Mouse (Mus musculus) spleen, postnatal 0 days (tissue): ENCODE data around the gene Prkcsh. TPM values are rescaled to one million over a fixed set of nuclear protein-coding genes. Genes with fewer than 3 reads are reported as not detected.

Experiments used
- polyA plus RNA-seq: library from polyadenylated mRNA; unstranded; fragments of >200 nt; fragmentation: Nextera tagmentation; extraction: Ambion mirVana; gene quantifications from 2 replicates; pipeline ENCODE4 v1.2.1, GENCODE M21; 2015

Prkcsh gene
- polyA plus RNA-seq = 34.2 and 36.2 TPM in 2 replicates

DNA sequence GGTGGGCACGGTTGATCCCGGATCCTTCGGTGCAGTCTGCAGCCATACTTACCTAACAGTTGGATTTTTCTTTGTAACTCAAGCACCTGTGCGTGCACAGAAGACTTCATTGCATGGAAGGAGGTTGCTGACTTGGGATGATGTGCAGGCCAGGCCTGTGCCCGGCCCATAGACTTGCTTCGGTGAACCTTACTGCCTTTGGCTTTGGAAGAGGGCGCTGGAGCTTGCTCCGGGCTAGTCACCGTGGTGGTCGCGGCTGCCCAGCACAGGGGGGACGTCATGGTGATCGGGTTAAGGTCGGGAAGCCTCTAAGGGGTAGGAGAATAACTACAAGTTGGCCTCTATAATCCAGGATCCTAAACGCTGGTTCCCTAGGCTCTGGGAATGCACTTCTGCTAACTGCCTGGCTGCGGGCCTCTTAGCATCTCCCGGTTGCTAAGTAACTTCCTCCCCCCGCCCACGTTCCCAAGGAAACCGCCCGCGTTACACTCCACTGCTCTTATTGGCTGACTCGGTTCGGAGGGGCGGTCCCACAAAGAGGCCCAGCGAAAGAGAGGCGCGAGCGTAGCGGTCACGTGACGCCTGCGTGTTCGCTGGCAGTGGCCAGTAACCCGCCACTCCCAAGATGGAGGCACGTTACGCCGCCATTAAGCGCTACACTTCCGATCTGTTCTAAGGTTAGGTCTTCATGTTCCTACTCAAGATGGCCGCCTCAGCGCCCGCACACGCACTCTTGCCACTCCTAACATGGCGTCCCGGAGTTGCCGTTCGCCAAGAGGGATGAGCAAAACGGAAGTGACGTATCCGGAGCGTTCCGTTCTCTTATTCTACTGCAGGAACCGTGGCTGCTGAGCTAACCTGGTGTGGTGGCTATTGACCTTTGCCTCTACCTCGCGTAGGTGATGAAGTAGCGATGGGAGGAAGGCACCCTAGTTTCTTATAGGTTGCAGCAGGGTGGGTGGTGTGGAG lies at the start of gene Prkcsh, which contains the start of gene Ccdc151:
Gene Prkcsh (plus strand): TSS at position 613 of the 969 bp plus-strand sequence.
Gene Ccdc151 (minus strand): TSS at position 441 of the 969 bp plus-strand sequence.

DNA sequence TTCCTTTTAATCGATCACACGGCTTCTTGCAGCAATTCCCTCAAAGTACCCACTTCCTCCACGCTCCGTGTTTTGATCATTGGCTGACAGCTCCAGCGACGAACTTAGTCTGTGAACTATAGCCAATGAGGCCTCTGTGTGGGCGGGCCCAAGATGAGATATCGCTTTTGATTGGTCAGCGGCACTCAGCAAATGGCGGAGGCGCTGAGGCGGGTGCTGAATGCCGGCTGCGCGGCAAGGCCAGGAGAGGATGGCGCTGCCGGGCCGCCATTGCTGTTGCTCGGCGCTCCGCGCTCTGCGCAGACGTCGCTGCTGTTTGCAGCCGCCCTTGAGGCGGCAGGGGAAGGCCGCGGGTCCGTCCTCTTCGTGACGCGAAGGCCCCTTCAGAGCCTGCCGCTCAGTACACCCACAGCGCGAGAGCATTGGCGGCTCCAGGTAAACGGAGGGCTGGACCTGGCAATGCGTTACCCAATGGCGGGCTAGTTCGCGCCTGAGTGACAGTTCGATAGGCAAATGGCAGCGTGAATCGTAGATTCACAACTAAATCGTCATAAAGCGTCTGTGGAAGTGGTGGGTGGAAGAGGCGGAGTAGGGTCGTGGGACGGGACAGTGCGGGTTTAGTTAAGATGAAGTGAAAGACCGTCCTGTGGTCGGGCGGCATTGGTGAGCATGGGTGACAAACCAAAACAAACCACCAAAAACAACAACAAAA lies 46.9 kb upstream of the Prkcsh start, which contains the start of gene Swsap1:
Gene Swsap1 (plus strand): TSS at position 186 of the 712 bp plus-strand sequence.

DNA sequence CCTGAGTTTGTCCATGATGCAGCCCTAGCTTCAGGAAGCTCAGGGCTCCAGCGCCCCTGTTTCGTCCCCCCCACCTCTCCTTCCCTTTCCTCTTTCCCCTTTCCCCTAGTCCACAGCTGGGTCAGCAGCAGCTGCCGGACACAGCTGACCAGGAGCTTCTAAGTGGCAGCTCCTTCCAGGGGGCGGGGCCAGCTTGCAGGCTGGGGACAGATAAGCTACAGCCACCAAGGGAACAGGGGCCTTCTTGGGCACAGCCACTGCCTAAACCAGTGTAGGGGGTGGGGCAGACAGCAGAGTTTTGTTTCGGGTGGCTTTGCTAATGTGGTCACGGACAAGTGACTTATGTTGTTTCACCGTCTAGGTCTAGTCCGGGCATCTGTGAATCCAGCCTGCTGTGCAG lies 39.2 kb upstream of the Prkcsh start, which contains the start of gene Epor:
Gene Epor (minus strand): TSS at position 90 of the 400 bp plus-strand sequence.

DNA sequence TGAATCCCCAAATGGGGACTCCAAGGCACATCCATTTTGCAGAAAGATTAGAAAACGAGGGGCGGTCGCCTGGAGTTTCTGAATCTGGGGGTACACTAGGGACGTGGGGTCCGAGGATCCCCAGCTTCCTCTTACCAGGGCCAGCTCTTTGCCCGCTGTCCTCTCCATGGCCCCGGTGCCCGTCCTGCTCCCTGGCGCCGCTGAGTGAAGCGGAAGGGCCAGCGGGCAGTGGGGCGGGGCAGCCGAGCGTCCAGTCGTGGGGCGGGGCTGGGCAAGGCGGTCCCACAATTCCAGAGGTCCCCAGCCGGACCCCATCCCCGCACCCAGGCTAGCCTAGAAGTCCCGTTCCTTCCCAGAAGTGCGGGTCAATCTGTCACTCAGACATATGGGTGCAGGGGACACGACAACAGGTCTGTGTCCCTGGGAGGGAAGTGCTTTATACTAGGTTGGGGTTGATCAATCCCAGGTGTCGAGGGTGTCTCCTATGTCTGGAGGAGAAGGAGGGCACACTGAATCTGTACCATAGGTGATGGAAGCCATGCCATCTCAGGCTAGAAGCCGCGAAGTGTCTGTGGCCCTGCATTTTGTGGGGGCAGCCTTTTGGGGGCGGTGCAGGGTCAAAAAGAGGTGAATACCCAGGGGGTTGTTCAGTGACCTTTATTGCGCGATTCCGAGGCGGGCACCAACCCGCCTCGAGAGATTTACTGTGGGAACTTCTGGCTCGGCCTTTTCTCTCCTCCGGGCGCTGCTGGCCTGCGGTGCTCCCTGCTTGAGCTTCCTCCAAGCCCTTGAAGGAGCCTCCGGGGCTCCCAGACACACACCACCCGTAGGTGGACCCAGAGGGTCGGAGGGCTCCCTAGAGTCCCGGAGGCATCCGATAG lies 13.1 kb upstream of the Prkcsh start, which contains the start of gene Rgl3:
Gene Rgl3 (minus strand): TSS at position 217 of the 881 bp plus-strand sequence.

DNA sequence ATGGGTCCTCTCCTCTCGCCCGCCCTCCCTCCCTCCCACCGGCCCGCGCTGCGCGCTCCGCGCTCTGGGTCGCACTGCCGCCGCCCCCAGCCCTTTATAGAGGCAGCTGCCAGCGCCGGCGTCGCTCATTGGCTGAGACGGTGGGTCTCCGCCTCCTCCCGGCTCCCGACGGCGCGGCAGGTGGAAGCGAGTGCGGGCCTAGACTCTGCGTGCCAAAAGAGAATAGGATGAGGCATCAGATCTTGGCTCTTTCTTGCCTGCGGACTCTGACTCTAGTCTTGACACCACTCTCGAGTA lies 49.3 kb downstream of the Prkcsh start, which contains the start of gene Elavl3:
Gene Elavl3 (minus strand): TSS at position 66 of the 297 bp plus-strand sequence.

Other genes starting within 250 kb of the Prkcsh start
- gene Spc24, start 242.5 kb upstream of the Prkcsh start, polyA plus RNA-seq = 108 and 118 TPM in 2 replicates
- 4.1 and 4.5 TPM in 2 replicates for gene Kank2, start 204.1 kb upstream of the Prkcsh start, polyA plus RNA-seq
- gene Angptl8, start 167.3 kb upstream of the Prkcsh start, polyA plus RNA-seq = 0.61 and 0.66 TPM in 2 replicates
- 9.2 and 13.3 TPM in 2 replicates for gene Dock6, start 150.2 kb upstream of the Prkcsh start, polyA plus RNA-seq
- 11.6 and 16.2 TPM in 2 replicates for gene Rab3d, start 84.6 kb upstream of the Prkcsh start, polyA plus RNA-seq
- 0.63 and 0.84 TPM in 2 replicates for gene Ccdc159, start 75.3 kb upstream of the Prkcsh start, polyA plus RNA-seq
- gene Tmem205, start 75.2 kb upstream of the Prkcsh start, polyA plus RNA-seq = 16.7 and 22.4 TPM in 2 replicates
- 1.1 and 1.4 TPM in 2 replicates for gene Plppr2, start 65.8 kb upstream of the Prkcsh start, polyA plus RNA-seq
- 2.3 and 2.8 TPM in 2 replicates for gene Swsap1, start 47.1 kb upstream of the Prkcsh start, polyA plus RNA-seq
- gene Epor, start 39.3 kb upstream of the Prkcsh start, polyA plus RNA-seq = 121 and 135 TPM in 2 replicates
- gene Rgl3, start 13.4 kb upstream of the Prkcsh start, polyA plus RNA-seq = 0.96 and 1.5 TPM in 2 replicates
- 0.06 and 0.17 TPM in 2 replicates for gene Ccdc151, start 172 bp upstream of the Prkcsh start, polyA plus RNA-seq
- gene Elavl3, start 49.2 kb downstream of the Prkcsh start, polyA plus RNA-seq = not detected in 2 replicates
- not detected in 2 replicates for gene Gm49318, start 68.5 kb downstream of the Prkcsh start, polyA plus RNA-seq
- 5.9 and 6.2 TPM in 2 replicates for gene Zfp653, start 68.6 kb downstream of the Prkcsh start, polyA plus RNA-seq
- 19.5 and 20.0 TPM in 2 replicates for gene Ecsit, start 82.6 kb downstream of the Prkcsh start, polyA plus RNA-seq
- gene Cnn1, start 96.4 kb downstream of the Prkcsh start, polyA plus RNA-seq = 9.1 and 14.5 TPM in 2 replicates
- 117 and 126 TPM in 2 replicates for gene Elof1, start 114.4 kb downstream of the Prkcsh start, polyA plus RNA-seq
- 122 and 146 TPM in 2 replicates for gene Acp5, start 132.9 kb downstream of the Prkcsh start, polyA plus RNA-seq
- 55.6 and 55.8 TPM in 2 replicates for gene Pigyl, start 154.0 kb downstream of the Prkcsh start, polyA plus RNA-seq
- 0.07 TPM in 1 of 2 replicates, not detected in the other for gene Zfp872, start 185.3 kb downstream of the Prkcsh start, polyA plus RNA-seq
- gene Zfp809, start 222.9 kb downstream of the Prkcsh start, polyA plus RNA-seq = 9.9 and 12.4 TPM in 2 replicates